Mouse (Mus musculus): ENCODE measurements around the gene Dbf4.

GRCm38 (mm10) chr5:8373415-8373814 lies 49.1 kb downstream of the Dbf4 start:
- TF ChIP-seq CTCF (IDR thresholded peaks at IDR 0.05; ENCODE audit: low read depth, low read length) (no peak), POLR2A (IDR thresholded peaks at IDR 0.05; ENCODE audit: insufficient read depth, low read length) (no peak)
